Mouse (Mus musculus) layer of hippocampus, postnatal 10 days (tissue): Measurements from ENCODE around the gene Egr2. TPM values are rescaled to one million over a fixed set of nuclear protein-coding genes. Genes with fewer than 3 reads are reported as not detected.

Experiments used
- DNase-seq, 2 experiments: peaks; one replicate each; pipeline ENCODE4 v3.0.0; 2021; ENCODE audit warnings: low spot score in 2 of 2
- long read RNA-seq: library from polyadenylated mRNA; stranded (forward); transcript quantifications from one replicate; pipeline ENCODE4 v2.0.0, GENCODE M21; 2023
- total RNA-seq, 2 experiments: library from RNA; stranded (reverse); gene quantifications; 2 replicates each; pipeline ENCODE4 v1.2.3; 2021

Egr2 gene
- total RNA-seq = 1 to 10 TPM; 3.2 to 4.2 TPM
- long read RNA-seq = 0 reads

DNA sequence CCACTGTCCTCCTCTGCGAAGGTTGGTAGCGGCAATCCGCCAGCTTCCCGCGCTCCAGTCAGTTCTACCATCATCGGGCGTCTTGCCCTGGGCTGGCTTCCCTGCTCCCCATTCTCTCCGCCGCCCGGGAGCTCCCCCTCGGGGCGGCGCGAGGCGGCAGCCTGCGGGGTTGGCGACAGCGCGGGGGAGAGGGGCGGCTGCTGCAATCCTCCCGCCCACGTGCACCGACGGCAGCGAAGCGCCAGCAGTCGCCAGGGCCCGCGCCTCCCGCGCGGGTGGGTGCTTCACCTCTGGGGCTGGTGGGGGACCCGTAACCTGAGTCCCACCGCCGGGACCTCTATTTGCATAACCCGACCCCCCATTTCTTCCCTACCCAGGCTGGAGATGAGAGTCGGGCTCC lies at the start of gene Egr2:
Gene Egr2, plus strand, starts transcription at position 220 of the 400 bp plus-strand sequence.
- DNase-seq = peak; percentile 28 to 51

DNA sequence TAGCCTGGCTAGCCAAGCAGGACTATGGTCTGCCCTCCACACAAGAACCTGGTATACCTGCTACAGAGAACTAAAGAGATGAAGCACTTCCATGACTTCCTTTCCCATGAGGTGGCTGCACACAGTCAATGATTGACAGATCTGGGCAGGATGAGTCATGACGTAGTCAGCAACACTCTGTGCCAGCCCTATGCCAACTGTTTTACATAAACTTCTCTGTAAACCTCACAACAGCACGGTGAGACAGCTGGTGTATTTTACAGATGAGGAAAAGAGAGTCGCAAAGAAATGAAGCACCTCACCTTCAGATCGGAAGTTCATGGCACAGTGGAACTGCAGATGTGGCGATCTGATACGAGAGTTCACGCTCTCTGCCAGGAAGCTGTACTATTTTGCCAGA lies 47.8 kb upstream of the Egr2 start:
- DNase-seq = no peak

DNA sequence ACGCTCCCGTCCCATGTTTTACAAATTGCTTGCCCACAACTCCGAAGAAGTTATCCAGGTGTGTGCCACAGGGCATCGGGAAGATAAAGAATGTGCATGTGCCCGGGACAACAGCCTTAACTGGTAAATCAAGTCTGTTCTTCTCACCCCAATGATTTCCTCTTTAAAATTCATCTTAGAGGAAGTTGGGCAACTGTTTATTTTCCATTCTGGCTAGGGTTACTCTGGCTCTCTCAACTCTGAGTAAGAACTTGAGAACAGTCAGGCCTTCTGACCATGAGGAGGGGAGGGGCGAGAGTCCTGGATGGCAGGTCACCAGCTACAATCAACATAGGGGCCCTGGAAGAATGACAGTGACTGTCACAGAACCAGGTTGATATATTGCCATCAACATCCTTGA lies 45.4 kb upstream of the Egr2 start:
- DNase-seq = no peak

DNA sequence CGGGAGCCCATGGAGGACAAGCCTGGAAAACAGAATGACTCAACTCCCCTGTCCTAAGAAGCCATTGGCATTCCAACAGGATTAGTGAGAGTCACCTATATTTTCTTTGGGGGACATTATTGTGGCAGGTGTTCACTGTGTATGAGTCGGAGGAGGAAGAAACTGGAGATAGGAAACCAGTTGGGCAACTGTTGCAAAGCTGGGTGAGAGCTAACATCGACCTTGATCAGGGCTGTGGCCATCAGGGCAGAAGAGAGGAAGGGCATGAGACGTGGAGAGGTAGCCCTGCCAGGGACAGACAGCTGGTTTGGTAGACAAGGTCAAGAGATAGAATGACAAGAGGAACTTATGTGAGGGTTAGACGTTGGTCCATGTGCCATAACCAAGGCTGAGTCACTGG lies 44.6 kb upstream of the Egr2 start:
- no peak for DNase-seq

DNA sequence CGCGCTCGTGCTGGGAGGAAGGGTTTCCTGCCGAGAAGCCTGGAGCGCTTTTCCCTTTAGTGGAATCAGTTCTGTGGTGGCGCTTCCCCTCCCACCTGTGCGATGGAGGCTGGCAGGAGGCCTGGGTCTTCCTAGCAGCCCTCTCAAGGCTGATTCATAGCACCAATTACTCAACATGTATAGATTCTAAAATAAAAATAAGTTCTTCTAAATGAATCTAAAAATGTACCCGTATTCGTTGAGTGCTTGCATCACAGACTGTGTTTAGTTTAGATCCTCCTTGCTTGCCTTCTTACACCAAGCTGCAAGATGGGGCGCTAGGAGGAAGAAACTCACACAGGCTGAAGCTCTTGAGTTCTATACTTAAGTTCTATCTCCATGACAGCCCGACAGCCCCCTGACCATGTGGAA lies 43.1 kb upstream of the Egr2 start:
- no peak for DNase-seq

DNA sequence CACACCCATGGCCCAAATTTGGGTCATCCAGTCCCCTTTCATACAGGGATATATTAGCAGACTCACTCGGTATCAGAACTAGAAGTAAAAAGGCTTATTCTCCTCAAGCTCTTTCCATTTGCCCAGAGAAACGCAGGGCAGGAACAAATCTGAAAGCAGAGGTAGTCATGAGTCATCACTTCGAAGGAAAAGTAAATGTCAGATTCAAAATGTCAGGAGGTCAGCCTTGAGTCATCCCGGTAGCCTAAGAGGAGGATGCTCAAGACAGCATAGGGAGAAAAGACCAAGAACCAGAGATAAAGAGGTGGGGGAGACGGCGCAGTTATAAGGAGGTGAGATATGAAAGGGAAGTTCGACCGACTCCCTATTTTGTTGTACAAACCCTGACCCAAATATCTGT lies 41.7 kb upstream of the Egr2 start:
- DNase-seq = no peak

DNA sequence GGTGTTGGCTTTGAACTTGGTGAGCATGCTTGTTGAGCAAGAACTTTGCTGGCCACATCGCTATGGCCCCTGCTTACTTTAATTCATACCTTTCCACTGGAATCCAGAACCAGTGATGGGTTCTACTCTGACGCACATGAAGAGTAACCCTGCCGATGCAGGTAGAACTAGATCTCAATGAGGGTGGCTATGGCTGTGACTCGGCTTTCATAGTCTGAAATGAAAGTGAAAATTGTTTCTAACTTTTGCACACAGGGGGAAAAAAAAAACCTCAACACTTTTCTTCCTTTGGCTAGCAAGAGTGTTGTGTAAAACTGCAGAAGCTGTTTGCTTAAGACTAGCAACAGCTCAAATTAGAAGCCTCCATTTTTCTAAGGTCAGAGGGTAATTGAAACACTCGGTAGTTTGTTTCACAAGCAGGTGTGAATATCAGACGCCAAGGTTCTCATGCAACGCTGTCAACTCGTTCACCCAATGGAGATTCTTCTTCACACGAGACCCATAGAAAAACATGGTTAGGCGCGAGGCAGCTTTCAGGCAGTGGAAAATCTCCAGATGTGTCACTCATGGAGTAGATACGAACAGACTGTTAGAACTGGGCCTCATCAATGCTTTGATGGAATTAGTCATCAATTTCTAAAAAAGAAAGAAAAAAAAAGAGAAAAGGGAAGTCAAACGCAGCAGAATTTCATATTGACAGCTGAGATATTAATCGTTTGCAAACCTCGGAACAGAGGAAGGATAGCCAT lies 38.0 kb upstream of the Egr2 start:
- DNase-seq = no peak

DNA sequence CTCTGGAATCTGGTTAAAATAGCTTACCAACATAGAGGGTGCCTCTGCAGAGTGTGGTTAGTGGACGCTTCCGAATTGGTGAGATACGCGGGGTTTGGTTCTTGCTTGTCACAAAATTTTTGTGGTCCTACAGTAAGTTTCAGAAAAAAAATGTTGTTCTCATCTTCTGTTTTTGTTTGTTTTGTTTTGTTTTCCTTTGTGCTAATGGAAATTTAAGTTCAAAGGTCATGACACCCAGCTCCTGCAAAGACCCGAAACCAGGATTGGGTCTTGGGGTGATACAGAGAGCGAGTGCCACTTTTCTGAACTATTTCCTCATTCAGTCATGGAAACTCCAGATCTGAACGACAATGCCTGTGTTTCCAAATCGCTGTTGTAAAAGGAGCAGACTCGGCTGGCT lies 37.3 kb upstream of the Egr2 start:
- DNase-seq = no peak

DNA sequence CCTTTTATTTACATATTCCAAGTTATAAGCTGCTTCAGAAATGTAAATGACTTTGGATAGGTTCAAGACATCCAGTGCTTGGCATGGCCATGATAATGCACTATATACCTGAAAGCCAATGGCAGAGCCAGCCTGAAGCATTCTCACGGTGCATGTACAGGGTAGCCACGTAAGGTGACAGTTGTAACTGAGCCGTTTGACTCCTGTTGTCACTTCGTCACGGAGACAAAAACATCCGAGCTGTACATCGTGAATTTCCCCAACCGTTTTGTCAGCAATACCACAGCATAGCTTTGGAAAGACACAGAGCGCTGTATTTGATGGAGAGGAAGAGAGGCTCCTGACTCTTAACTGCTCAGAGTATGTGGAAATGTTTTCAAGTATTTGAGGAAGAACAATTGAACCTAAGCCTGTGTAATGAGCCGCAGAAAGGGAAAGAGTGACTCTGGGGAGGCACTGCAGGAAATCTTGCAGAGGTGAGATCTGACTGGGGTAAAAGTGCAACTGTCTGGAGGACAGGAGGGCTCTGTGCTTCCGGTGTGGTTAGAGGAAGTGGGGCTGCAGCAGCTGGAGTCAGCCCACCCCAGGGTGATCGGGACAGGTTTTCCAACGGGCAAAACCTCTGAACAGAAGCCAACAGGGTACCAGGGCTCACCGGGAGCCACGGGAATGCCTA lies 31.8 kb upstream of the Egr2 start:
- DNase-seq = no peak

DNA sequence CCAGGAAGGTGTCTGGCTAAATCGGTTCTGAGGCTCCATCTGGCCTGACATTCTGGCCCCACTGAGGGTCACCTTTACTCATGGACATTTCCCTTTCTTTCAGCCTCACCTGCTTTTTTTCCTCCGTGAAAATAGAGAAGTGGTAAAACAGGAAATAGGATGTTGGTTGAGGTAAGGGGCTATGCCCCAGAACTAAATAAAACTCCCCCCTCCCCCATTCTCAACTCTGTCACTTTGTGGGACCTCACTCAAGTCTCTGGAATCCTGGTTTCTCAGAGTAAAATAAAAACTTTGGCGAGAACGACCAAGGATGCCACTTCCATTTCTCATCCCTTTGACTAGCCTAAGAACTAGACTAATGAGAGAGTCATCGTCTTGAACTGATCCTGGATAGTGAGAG lies 31.2 kb upstream of the Egr2 start:
- DNase-seq = no peak

DNA sequence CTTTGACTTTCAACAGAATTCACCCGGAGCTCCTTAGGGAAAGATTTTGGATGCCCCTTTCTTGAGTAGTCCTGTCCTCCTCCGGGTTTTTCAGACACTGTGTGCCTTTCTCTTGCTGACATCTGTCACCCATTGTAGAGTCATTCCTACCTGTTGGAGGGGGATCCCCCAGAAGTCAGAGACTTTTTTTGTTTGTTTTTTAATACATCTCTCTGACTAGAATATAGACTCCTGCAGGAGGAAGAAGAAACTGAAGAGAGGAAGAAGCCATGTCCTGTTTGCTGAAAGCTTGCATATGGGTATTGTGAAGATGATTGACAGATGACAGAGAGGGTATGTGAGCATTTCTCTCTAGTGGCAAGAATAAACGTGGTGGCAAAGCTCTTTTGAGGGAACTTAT lies 30.0 kb upstream of the Egr2 start:
- DNase-seq = no peak

DNA sequence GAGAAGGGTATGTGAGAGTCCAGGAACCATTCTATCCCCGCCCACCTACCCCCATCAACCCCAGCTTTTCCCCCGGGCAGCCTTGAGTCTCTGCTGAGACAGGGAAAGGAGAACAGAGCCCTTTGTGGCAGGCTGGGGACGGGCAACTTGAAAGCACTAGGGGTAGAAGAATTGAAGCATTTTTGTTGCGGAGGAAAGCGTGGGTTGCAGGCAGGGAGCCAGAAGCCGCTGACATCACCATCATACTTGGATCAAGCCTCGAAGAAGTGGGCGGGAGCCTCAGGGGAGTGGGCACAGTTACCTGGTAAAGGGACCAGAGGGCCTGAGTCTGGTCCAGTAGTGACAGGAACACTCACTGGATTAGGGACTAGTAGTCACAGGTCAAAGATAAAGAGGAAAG lies 23.1 kb upstream of the Egr2 start:
- peak; percentile 25 to 29 for DNase-seq

DNA sequence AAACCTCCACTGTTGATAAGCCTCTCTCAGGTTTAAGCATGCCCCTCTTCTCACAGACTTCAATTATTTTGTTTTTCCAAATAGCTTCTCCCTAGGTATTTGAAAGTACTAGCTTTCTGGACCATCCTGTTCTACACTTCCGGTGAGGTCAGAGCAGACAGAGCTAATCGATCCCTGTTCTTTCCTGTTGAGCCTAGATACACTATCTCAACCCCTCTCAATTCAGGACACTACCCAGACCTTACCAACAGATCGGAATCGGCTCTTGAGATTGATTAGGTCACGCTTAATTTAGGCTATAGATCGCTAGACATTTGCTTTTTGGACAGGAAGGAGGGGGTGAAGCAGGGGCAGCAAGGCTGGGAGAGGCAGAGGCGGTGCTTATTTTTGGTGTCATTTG lies 22.4 kb upstream of the Egr2 start:
- no peak for DNase-seq

DNA sequence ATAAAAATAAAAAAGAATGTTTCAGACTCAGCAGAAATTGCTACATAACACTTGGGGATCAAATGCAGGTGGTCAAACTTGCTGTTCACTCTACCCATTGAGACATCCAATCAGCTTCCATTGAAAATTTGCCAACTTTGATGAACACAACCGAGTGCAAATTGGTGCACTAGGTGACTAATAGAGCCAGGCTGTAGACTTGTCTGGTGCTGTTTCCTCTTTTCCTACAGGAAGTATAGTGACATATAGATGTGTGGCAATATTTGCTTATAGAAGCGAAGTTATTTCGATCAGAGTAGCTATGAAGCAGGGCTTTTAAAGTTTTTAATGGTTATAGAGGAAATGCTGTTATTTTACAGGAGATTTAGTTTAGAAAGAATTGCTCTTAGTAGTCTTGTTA lies 16.5 kb upstream of the Egr2 start:
- DNase-seq = no peak

DNA sequence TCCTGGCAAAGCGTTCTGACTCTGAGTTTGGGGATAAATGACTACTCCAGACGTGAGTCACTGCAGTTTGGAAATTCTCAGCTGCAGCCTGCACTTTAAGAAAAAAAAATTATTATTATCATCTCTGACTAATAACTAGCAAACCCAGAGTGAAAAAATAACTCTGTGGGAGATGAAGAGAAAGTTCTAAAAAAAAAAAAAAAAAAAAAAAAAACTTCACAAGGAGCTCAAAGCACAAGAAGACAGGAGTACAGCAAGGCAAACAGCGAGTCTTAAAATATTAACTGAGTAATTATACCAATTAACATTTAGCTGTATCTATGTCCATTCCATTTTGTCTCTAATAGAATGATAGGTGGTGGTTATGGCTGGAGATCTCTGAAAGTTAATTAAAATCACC lies 11.1 kb upstream of the Egr2 start:
- DNase-seq = no peak

DNA sequence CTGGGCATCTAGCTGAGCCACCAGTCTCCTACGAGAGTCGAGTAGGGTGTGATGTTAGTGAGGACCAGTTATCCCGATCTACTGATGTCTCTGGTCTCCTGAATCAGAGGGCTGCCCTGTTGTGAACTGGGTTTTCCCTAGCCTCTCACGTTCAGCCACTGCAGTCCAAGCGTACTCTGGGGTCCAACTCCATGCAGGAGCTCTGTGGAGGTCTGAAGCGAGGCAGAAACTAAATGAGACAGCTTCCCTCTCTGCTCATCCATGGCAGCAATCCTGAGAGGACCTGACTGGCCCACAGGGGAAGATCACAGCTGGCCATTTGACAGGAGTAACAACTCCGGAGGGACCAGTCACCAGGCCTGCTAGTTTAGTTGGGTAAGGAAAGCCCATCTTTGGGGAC lies 10.6 kb upstream of the Egr2 start:
- DNase-seq = no peak

DNA sequence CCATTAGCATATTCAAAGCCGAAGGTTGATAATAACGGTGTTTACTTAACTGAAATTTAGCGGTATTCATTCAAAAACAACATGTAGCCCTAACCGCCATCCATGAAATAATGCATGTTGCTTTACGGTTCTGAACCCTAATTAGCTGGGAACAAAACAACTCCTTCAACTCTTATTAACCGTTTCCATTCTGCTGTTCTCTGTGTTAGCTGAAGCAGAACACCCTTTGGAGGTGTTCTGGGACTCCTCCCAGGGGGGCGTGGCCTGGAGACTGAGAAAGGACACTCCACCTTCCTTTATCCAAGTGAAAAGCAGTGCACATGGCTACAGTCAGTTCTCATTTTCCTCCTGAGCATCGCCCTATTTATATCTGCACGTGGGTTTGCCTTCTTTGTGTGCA lies 8.8 kb upstream of the Egr2 start:
- no peak for DNase-seq

DNA sequence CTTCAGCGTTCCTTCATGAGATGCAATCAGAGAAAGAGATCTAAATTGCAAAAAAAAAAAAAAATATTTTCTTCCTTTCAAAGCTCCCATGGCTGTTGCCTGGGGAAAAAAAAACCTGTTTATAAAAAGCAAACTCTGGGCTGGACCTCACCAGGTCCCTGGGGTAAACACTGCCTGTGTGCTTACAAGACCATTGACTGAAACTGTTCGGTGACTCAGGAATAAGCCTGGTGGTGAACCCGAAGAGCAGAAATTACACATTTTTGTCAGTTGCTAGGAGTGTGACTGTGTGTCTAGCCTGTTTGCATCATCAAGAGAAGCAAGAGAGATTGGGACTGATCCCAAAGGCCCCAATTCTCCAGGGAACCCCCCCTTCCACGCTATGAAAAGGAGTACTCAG lies 5.5 kb upstream of the Egr2 start:
- no peak for DNase-seq

DNA sequence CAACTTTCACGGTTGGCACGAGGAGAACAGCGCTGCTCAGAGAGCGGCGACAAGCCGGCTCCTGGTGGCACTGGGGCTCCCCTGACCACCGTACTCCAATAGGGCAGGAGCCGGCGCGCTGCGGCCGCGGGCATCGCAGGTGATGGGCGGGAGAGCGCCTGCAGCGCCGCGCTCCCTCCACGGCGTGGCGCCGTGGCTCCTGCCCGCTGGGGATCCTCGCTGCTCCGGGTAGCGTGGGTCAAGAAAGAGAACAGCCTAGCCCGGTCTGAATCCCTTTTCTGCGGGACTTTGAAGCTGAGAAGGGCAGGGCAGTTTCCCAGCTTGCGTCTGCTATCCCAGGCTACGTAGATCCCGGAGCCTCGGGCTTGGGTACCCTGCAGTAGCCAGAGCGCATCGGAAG lies 697 bp downstream of the Egr2 start:
- peak; percentile 66 to 81 for DNase-seq

DNA sequence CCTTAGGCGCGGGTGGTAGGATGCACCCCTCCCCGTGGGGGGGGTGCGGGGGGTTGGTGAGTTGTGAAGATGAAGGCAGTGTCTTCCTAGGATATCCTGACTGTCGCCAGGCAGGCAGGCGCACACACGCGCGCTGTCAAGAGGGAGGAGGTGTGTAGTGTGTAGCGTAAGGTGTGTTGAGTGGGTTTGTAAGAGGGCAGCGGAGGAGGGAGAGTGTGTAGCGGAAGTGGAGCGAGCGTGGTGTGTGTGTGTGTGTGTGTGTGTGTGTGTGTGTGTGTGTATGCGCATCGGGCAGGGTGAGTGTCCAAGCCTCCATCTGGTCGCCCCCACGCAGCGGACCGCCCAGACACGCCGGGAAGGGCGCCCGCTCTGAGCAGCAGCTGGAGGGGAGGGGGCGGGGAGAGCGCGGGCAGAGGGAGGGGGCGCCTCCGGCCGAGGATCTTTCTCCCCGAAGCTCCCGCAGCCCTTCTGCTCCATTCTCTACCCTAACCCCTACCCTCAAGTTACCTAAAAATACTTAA lies 1.4 kb downstream of the Egr2 start:
- DNase-seq = peak; percentile 29 to 43

DNA sequence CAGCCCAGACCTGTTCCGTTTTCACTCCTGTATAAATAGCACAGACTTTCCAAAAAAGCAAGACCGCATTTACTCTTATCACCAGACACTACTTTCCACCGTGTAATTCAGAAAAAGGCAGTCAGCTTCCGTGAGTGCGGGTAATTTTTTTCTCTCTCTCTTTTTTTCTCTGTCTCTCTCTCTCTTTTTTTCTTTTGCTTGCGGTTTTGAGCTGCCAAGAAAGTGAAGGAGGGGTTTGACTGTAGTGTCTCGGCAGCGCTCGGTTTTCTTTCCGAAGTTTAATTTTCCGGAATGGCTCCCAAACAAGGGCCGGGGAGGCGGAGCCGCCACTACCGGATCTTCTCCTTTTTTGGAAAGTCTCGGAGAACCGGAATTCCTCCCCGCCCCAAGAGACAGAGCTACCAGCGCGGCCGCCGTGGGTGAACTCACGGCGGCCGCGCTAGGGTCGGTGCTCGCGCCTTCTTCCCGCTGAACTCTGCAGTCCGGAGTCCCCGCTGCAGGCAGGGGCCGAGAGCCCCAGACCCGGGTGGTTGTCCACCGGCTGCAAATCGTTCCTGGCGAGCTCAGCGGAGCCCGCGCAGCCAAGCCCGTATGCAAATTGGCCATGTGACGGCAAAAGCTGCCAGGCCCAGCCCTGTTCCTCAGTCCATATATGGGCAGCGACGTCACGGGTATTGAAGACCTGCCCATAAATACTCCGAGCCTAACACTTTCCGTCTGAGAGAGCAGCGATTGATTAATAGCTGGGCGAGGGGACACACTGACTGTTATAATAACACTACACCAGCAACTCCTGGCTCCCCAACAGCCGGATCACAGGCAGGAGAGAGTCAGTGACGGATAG lies 2.1 kb downstream of the Egr2 start:
- peak; percentile 87 to 90 for DNase-seq

DNA sequence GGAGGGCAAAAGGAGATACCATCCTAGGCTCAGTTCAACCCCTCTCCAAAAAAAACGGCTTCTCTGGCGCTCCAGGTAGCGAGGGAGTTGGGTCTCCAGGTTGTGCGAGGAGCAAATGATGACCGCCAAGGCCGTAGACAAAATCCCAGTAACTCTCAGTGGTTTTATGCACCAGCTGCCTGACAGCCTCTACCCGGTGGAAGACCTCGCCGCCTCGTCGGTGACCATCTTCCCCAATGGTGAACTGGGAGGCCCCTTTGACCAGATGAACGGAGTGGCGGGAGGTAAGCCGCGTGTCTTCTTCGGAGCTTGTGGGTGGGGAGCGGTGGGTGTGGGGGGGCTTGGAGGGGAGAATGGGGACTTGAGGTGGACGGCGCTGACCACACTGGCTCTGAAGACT lies 2.8 kb downstream of the Egr2 start:
- peak in 1 of 2 experiments; percentile 26 for DNase-seq
